Comparison of ENCODE assay signal across 8 mouse cellular contexts in the genomic region with DNA sequence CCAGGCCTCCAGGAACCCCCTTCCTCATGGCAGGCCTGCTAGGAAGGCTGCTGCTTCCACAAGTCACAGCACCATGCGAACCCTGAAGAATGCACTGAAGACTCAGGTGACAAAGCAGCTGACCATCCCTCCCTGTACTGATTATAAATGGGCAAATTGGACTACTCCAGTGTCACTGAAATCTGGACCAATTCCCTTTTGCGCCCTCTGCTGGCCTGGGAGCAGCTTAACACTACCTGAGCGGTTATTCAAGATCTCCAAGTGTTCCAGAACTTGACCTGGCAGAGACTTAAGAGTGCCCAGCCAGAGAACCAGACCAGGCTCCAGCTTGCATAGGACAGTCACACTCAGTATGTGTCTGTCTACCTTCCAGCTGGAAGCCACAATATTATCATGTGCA. TPM values are rescaled to one million over a fixed set of nuclear protein-coding genes. Genes with fewer than 3 reads are reported as not detected.
DNase-seq lines count a peak whose midpoint lies in the region; ATAC-seq and TF ChIP-seq lines count a peak whose summit lies in the region.

No protein-coding gene starts in this region.

- ATAC-seq in hindbrain, embryonic 12.5 days (ENCODE audit: low FRiP score) = no peak
- peak; percentile 35; the same call in 1 of the 2 replicates for ATAC-seq in stomach, postnatal 0 days (ENCODE audit: low FRiP score, low TSS enrichment)

- no peak overlapping the region for H3K4me3 ChIP-seq in hindbrain, embryonic 10.5 days
- no peak overlapping the region for H3K4me3 ChIP-seq in hindbrain, embryonic 12.5 days
- H3K4me3 ChIP-seq in stomach, postnatal 0 days (ENCODE audit: low read depth, low read length) = no peak overlapping the region

- H3K36me3 ChIP-seq in hindbrain, embryonic 10.5 days = peaks cover 73% of the 10 kb centered on the region
- H3K36me3 ChIP-seq in hindbrain, embryonic 12.5 days = peaks cover 59% of the 10 kb centered on the region
- peaks cover 15% of the 10 kb centered on the region for H3K36me3 ChIP-seq in stomach, postnatal 0 days (ENCODE audit: control insufficient read depth, insufficient read depth, low read length)

- no peaks in the 10 kb centered on the region for H3K27me3 ChIP-seq in hindbrain, embryonic 10.5 days (ENCODE audit: insufficient read depth, poor library complexity, severe bottlenecking)
- H3K27me3 ChIP-seq in hindbrain, embryonic 12.5 days = no peaks in the 10 kb centered on the region
- H3K27me3 ChIP-seq in stomach, postnatal 0 days (ENCODE audit: control insufficient read depth, insufficient read depth, low read length) = no peaks in the 10 kb centered on the region

- no peak overlapping the region for H3K9ac ChIP-seq in hindbrain, embryonic 12.5 days
- H3K9ac ChIP-seq in stomach, postnatal 0 days (ENCODE audit: low read length) = no peak overlapping the region

- no peaks in the 10 kb centered on the region for H3K4me1 ChIP-seq in hindbrain, embryonic 10.5 days (replicated peaks)
- no peaks in the 10 kb centered on the region for H3K4me1 ChIP-seq in hindbrain, embryonic 12.5 days
- 0 out of 2 replicates have a peak, but pooled peaks cover 5% of the 10 kb centered on the region for H3K4me1 ChIP-seq in stomach, postnatal 0 days (replicated peaks; ENCODE audit: control insufficient read depth, insufficient read depth)

- WGBS in hindbrain, embryonic 10.5 days = 35% methylated on average over 3 of the region's 3 CpGs
- 33% methylated on average over 3 of the region's 3 CpGs for WGBS in hindbrain, embryonic 12.5 days
- 24% methylated on average over 3 of the region's 3 CpGs for WGBS in stomach, postnatal 0 days

- no peak overlapping the region for H3K27ac ChIP-seq in hindbrain, embryonic 10.5 days
- no peak overlapping the region for H3K27ac ChIP-seq in hindbrain, embryonic 12.5 days
- peak overlapping the region; percentile 20; the same call in 1 of the 2 replicates for H3K27ac ChIP-seq in stomach, postnatal 0 days (replicated peaks)

- DNase-seq in hindbrain, embryonic 10.5 days (ENCODE audit: low spot score) = peak; percentile 70
- peak; percentile 54 for DNase-seq in adrenal gland, adult 8-10 months
- peak; percentile 90 for DNase-seq in embryo, embryonic 10.5 days (ENCODE audit: low spot score)
- peak; percentile 81 to 92 for DNase-seq in heart, postnatal 10 days
- DNase-seq in left cerebral cortex, postnatal 14 days (ENCODE audit: low spot score in 2 of 2) = peak; percentile 68 to 71
- DNase-seq in naive thymus-derived CD4-positive, alpha-beta T cell, adult 2 months (ENCODE audit: low read depth) = peak; percentile 84
- peak; percentile 80 for DNase-seq in stomach, postnatal 0 days (ENCODE audit: low spot score)

- no peak for TF ChIP-seq EP300 in stomach, postnatal 0 days (optimal IDR thresholded peaks at IDR 0.05)

- no peaks in the 10 kb centered on the region for H3K9me3 ChIP-seq in hindbrain, embryonic 10.5 days
- H3K9me3 ChIP-seq in hindbrain, embryonic 12.5 days (replicated peaks) = no peaks in the 10 kb centered on the region
- H3K9me3 ChIP-seq in stomach, postnatal 0 days (ENCODE audit: control insufficient read depth, low read length) = no peaks in the 10 kb centered on the region

- TF ChIP-seq CTCF in stomach, postnatal 0 days (IDR thresholded peaks at IDR 0.05; ENCODE audit: low read depth) = peak; percentile 89

- intact Hi-C loops in heart, postnatal 10 days (cut with DNase I) = loop anchor here (1.0 to 2.0 kb wide), 3 partner anchors 14 to 73 kb away; partner anchors contain the start of gene Clip1
- intact Hi-C loops in left cerebral cortex, postnatal 14 days (cut with DNase I) = loop anchor here (1.0 kb wide), 1 partner anchor 73 kb away; no protein-coding TSS in a partner anchor

- H3K4me2 ChIP-seq in hindbrain, embryonic 12.5 days (replicated peaks) = no peak overlapping the region
- no peak overlapping the region for H3K4me2 ChIP-seq in stomach, postnatal 0 days (replicated peaks; ENCODE audit: low read depth)

RNA-seq across cellular contexts. Expression of gene Clip1, which starts 14.8 kb away (rescaled TPM):
- 44.4 and 52.0 TPM in 2 replicates for polyA plus RNA-seq in hindbrain, embryonic 10.5 days (2016; fragmentation: Nextera tagmentation; extraction: Ambion mirVana)
- polyA plus RNA-seq in hindbrain, embryonic 12.5 days (2016; fragmentation: Nextera tagmentation; extraction: Ambion mirVana) = 71.4 and 74.6 TPM in 2 replicates
- total RNA-seq in adrenal gland, adult 8-10 months (2022) = 100 to 1,000 TPM in 2 of 4 experiments, 10 to 100 TPM in 2; 77.6 to 145 (median 103) TPM
- total RNA-seq in heart, postnatal 10 days (2021) = 100 to 1,000 TPM; 135 to 144 TPM
- 100 to 1,000 TPM; 117 to 132 TPM for total RNA-seq in left cerebral cortex, postnatal 14 days (2021)
- 36.1 and 41.4 TPM in 2 replicates for polyA plus RNA-seq in stomach, postnatal 0 days (2015; fragmentation: Nextera tagmentation; extraction: Ambion mirVana)

RNA-seq across cellular contexts. Expression of gene Zcchc8, which starts 21.7 kb away (rescaled TPM):
- polyA plus RNA-seq in hindbrain, embryonic 10.5 days (2016; fragmentation: Nextera tagmentation; extraction: Ambion mirVana) = 77.4 and 92.5 TPM in 2 replicates
- 80.2 and 90.5 TPM in 2 replicates for polyA plus RNA-seq in hindbrain, embryonic 12.5 days (2016; fragmentation: Nextera tagmentation; extraction: Ambion mirVana)
- total RNA-seq in adrenal gland, adult 8-10 months (2022) = 10 to 100 TPM; 42.1 to 54.0 (median 45.7) TPM
- 10 to 100 TPM; 39.4 to 49.5 TPM for total RNA-seq in heart, postnatal 10 days (2021)
- 10 to 100 TPM; 37.0 to 37.2 TPM for total RNA-seq in left cerebral cortex, postnatal 14 days (2021)
- 26.1 and 27.3 TPM in 2 replicates for polyA plus RNA-seq in stomach, postnatal 0 days (2015; fragmentation: Nextera tagmentation; extraction: Ambion mirVana)

RNA-seq across cellular contexts. Expression of gene Rsrc2, which starts 50.0 kb away (rescaled TPM):
- polyA plus RNA-seq in hindbrain, embryonic 10.5 days (2016; fragmentation: Nextera tagmentation; extraction: Ambion mirVana) = 104 and 125 TPM in 2 replicates
- polyA plus RNA-seq in hindbrain, embryonic 12.5 days (2016; fragmentation: Nextera tagmentation; extraction: Ambion mirVana) = 166 and 182 TPM in 2 replicates
- 10 to 100 TPM; 55.2 to 92.9 (median 73.7) TPM for total RNA-seq in adrenal gland, adult 8-10 months (2022)
- 10 to 100 TPM; 54.1 to 55.8 TPM for total RNA-seq in heart, postnatal 10 days (2021)
- 10 to 100 TPM; 80.9 to 89.4 TPM for total RNA-seq in left cerebral cortex, postnatal 14 days (2021)
- 59.5 and 67.8 TPM in 2 replicates for polyA plus RNA-seq in stomach, postnatal 0 days (2015; fragmentation: Nextera tagmentation; extraction: Ambion mirVana)

RNA-seq across cellular contexts. Expression of gene Kntc1, which starts 50.3 kb away (rescaled TPM):
- polyA plus RNA-seq in hindbrain, embryonic 10.5 days (2016; fragmentation: Nextera tagmentation; extraction: Ambion mirVana) = 31.0 and 43.3 TPM in 2 replicates
- 26.6 and 30.4 TPM in 2 replicates for polyA plus RNA-seq in hindbrain, embryonic 12.5 days (2016; fragmentation: Nextera tagmentation; extraction: Ambion mirVana)
- total RNA-seq in adrenal gland, adult 8-10 months (2022) = 1 to 10 TPM in 2 of 4 experiments, under 1 TPM in 2; 0.43 to 1.9 (median 1.3) TPM
- 10 to 100 TPM in 1 of 2 experiments, 1 to 10 TPM in 1; 6.9 to 10.3 TPM for total RNA-seq in heart, postnatal 10 days (2021)
- total RNA-seq in left cerebral cortex, postnatal 14 days (2021) = under 1 TPM; 0.83 to 0.87 TPM
- polyA plus RNA-seq in stomach, postnatal 0 days (2015; fragmentation: Nextera tagmentation; extraction: Ambion mirVana) = 3.9 and 4.9 TPM in 2 replicates
